Mouse (Mus musculus) adrenal gland, postnatal 25 days (tissue): Measurements from ENCODE around the gene Zc3hav1l. TPM values are rescaled to one million over a fixed set of nuclear protein-coding genes. Genes with fewer than 3 reads are reported as not detected.

Experiments used
- DNase-seq: peaks from one replicate; pipeline ENCODE4 v3.0.0; 2021; ENCODE audit warnings: mixed read lengths
- long read RNA-seq: library from polyadenylated mRNA; stranded (forward); transcript quantifications from one replicate; pipeline ENCODE4 v2.0.0, GENCODE M21; 2021
- total RNA-seq: library from RNA; stranded (reverse); gene quantifications from 2 replicates; pipeline ENCODE4 v1.2.3, GENCODE M21; 2021

Gene Zc3hav1l
- 4.9 TPM in 2 replicates for total RNA-seq
- long read RNA-seq, full-length matches to known transcripts, result 1 of 2 reads
- long read RNA-seq, partial matches to known transcripts, result 0 of 2 reads
- long read RNA-seq, other reads (novel, unspliced or antisense), result 1 of 2 reads

DNA sequence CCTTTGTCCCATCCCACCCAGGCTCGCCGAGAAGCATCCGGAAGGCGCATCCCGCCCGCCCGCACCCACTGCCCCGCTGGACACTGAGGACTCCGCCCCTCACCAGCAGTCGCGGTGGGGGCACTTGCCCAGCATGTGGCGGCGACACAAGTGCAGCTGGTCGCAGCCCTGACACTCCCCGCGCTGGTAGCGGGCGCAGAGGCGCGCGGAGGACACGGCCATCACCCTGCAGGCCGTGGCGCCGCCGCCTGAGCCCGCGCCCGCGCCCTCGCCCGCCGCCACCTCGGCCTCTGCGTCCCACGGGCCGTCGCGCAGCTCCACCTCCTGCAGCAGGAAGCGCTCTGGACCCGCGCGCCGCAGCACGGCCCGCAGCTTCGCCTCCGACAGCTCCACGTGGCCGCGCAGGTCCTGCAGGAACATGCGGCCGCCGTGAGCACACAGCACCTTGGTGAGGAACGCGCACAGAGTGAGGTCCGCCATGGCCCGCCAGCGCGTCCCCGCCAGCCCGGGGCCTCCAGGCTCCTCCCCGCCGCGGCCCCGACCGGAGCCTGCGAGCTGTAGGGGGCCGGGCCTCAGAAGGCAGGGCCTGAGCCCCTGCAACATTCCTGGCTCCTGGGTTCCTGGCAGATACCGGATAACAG, at the start of gene Zc3hav1l:
TSS of gene Zc3hav1l (minus strand) at position 499 of the 641 bp plus-strand sequence.
- peak; percentile 77 for DNase-seq

DNA sequence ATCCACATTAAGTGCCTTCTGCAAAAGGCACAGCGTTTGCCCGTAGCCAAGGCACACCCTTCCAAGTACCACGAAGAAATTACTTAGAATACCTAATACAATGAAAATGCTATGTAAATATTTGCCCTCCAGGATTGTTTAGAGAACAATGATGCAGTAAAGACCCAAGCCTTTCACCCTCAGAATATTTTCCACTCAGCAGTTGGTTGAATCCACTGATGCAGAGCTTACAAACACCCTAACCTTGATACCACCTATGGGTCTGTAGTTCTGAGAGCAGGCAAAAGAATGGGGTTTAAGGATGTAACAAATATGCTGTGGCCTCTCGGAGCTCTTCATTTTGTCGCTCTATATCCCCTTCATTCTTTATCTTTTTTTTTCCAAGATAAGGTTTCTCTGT, 48.8 kb upstream of the Zc3hav1l start:
- no peak for DNase-seq

DNA sequence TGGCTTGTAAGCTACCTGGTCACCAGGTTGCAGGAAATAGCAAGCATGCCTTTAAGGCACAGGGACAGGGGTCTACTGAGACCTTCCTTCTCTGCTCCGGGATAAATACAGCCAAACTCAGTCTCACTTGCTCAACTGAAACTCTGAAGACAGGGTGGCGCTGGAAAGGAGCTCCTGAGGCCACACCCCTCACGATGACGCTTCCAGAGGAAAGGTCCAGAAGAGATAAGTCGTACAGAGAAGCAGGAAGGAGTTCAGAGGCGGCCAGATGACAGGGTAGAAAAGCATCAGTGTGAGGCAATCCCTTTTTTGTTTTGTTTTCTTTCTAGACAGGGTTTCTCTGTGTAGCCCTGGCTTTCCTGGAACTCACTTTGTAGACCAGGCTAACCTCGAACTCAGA, 46.7 kb upstream of the Zc3hav1l start:
- peak; percentile 62 for DNase-seq

DNA sequence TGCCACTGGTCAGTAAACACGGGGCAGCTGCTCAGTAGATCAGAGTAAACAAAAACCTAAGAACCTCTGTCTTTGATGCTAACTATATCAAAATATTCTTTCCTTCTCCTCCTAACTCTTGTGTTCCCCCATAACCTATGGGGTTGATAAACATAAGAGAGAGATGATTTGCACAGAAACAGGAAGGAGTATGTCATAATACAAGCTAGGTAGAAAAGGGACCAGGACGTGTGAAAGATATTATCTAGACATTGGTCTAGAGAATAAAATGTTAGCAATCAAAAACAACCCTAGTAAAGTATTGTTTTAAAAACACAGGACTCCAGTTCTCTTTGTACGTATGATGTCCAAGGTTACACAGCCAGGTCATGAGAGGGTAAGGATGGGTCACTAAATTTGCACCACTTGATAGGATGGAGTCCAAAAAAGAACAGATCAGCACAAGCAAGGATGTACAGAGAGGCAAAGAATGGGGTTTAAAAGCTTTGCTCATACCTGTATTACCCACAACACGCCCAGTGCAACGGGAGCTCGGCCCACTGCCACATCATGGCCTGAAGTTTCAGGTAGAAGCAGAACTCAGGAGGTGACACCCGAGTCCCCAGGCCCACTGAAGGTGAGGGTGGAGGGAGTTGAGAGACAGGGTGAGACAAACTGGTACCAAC, 45.1 kb upstream of the Zc3hav1l start:
- DNase-seq, result no peak

DNA sequence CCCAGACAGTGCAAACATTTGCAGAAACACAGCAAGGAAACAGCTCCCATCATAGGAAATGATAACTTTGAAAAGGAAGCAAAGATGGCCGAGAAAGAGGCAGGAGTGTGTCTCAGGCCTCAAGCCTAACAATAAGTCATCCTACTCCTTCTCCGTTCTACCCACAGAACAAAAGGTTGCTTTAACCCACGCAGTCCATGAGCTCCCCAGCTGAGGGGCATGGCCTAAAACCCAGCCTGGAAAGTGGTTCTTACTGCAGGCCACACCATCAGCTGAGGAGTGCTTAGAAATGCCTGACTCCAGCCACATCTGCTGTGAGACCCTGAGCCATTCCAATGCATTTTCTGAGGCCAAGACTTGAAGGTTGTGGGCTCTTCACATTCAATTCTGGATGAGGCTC, 44.5 kb upstream of the Zc3hav1l start:
- no peak for DNase-seq

DNA sequence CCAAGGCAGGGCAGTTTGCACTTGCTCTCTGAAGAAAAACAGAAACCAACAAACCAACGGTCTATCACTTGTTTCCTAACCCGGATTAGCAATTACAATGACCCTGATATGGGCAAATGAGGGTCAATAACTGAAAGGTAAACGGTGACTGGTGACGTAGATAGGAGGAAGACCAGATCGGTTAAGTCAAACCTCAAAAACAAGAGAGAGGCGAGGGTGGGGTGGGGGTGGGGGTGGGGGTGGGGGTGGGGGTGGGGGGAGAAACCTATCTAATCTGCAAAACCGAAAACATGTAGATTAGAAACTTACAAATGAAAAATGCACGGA, 43.6 kb upstream of the Zc3hav1l start:
- no peak for DNase-seq

DNA sequence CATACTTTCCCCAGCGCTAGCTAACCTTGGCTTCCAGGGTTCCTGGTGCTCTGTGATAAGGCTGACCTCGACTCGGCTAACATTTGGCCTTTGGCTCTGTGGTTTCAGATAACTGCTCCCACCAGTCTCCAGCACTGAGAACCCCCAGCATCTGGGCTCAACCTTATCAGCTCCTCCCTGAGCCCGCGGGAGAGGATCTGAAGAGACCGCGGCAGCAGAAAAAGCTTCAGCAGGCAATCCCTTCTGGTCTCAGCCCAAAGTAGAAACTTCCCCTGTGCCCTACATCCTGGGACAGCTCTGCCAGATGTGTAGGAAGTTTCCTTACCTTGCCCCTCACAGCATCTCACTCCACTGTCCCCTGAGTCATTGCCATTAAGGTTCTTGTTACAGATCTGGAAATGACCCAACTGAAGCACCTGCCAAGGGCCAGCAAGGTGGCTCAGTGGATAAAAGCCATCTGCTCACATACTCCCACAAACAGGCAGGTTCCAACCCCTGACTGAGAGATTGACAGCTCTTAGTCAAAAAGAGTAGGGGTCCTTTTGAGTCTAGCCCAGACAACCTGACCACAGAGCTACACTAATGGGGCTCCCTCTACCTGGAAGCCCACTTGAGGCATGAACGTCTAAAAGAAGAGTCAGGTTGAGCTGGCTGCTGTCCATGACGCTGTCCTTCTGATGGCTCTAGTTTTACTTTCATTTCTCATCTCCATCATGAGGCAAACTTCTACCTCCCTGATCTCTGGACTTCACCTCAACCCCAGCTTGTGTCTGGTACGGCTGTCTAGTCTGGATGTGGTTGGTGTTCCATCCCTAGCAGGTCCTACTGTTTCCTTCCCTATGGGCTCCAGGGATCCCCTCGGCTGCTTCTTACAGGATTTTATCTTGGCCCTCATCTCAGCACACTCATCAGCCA, 42.9 kb upstream of the Zc3hav1l start:
- DNase-seq, result no peak

DNA sequence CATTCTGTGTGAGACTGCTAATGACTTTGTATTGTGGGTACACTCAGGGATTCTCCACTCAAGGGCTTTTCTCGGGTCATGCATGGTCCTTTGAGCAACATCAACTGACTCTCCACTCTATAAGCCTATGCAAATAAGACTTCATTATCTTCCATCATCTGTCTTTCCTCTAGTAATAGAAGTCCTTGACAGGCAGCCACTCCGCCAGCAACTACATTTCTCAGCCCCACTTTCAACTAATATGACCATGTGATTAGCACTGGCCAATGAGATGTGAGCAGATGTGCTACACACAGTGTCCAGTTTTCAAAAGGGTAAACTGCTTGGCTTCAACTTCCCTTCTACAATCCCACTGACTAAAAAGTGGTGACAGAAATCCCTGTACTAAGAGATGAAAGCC, 40.0 kb upstream of the Zc3hav1l start:
- DNase-seq, result no peak

DNA sequence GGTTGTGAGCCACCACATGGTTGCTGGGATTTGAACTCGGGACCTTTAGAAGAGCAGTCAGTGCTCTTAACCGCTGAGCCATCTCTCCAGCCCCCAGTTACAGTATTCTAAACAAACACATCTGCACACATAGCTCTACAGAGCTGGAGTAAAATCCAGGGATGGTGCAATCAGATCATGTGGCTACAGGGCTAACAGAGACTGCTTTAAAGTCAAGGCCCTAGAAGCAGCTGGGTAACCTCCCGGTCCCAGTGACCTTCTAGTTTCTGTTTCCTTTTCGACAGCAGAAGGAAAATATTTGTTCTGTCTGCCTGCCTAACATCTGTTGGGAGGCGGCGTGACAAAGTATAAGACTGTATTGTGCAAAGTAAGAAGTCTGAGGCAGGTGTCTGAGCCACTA, 38.9 kb upstream of the Zc3hav1l start:
- peak; percentile 27 for DNase-seq

DNA sequence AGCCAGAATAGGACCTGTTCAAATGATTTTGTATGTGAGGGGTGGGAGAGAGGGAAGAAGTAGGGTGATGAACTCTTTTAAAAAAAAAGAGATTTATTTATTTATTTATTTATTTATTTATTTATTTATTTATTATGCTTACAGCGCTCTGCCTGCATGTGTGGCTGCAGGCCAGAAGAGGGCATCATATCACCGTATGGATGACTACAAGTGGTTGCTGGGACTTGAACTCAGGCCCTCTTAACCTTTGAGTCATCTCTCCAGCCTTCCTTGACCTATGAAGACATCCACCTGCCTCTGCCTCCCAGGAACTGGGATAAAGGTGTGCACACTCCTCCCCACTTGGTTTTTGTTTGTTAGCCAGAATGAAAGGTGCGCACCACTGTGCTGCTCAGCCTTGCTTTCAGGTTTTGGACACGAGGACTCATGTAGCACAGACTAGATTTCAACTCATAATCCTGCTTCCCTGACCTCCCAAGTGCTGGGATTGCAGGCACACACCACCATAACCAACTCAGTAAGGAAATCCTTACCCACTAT, 38.2 kb upstream of the Zc3hav1l start:
- no peak for DNase-seq

DNA sequence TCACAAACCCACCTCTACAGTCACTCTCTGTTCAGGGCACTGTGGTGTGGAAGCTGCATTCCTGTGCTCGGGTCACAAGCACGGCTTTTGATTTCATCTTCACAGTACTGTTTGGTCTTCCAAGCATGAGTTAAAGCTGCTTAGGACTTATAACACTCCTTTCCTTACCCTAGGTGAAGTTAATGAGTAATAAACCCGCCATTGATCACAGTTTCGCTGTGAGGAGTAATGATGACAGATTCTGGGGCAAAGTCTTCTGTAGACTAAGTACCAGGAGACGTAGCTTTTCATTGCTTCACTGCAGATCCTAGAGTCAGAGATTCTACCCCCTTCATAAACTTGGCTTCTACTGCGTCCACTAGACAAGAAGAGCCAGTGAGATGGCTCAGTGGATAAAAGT, 36.2 kb upstream of the Zc3hav1l start:
- DNase-seq, result no peak

DNA sequence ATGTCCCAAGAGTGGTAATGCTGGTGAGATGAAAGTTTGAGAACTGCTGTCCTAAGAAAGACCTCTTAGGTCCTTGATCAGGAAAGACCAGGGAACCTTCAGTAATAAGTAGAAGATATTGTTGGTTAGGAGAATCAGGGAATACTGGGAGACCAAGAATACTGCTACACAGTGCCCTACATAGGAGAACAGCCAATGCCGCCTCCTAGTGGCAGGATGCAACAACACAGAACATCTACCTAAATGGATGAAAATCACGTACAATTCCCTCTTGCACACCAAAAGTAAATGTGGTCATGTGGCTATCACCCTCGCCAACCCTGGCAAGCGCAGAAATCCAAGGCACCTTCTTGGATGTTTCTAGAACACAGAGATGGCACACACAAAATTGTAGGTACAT, 27.5 kb upstream of the Zc3hav1l start:
- peak; percentile 21 for DNase-seq

DNA sequence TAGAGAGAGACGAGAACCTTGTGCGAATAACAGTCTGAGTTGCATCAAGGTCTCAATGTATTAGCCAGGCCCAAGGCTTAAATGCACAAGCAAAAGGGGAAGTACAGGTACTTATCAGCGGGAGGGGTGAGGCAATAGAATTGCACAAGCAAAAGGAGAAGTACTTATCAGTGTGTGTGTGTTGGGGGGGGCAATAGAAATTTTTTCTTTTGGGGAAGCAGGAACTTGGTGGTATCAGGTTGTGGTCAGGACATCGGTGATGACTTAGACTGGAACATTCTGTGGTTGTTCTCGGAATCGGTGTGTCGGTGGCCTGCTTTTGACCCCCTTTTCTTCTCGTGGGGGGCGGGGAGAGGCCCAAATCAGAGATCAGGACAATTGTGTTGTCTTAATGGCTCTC, 21.6 kb upstream of the Zc3hav1l start:
- DNase-seq, result no peak

DNA sequence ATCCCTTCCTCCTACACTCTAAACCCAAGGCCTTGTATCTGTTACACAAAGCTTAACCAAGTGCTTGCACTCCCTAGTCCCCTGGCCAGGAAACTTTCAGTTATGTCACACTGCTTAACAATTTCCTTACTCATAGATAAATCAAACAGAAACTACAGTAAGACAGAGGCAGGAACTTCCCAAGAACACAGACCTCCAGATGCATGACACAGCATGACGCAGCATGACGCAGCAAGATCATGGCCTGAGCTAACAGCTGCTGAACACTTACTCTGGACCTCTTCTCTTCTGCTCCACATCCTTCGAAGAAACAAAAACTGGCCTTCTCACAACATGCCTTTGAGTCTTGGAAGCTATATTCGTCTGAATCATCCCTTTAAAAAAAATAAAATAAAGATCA, 17.0 kb upstream of the Zc3hav1l start:
- DNase-seq, result no peak

DNA sequence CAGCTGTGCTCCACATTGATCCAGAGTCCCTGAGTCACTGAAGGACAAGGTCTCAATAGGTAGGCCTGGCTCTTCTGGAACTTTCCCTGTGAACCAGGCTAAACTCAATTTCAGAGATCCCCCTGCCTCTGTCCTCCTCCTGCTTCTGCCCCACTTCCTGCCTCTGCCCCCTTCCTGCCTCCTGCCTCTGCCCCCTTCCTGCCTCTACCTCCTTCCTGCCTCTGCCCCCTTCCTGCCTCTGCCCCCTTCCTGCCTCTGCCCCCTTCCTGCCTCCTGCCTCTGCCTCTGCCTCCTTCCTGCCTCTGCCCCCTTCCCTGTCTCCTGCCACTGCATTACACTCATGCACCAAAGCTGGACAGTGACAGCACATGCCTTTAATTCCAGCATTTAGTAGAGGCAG, 10.7 kb upstream of the Zc3hav1l start:
- no peak for DNase-seq

DNA sequence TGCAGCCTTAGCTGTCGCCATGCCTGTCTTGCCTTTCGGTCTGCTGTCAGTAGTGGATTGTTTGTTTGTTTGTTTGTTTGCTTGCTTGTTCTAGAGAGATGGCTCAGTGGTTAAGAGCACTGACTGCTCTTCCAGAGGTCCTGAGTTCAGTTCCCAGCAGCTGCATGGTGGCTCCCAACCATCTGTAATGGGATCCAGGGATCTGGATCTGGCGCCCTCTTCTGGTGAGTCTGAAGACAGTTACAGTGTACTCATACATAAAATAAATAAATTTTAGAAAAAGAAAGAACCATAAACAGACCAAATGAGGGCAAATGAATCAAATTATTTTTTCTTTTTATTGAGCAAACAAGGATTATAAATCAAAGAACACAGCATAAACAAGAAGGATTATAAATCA, 5.9 kb upstream of the Zc3hav1l start:
- no peak for DNase-seq

DNA sequence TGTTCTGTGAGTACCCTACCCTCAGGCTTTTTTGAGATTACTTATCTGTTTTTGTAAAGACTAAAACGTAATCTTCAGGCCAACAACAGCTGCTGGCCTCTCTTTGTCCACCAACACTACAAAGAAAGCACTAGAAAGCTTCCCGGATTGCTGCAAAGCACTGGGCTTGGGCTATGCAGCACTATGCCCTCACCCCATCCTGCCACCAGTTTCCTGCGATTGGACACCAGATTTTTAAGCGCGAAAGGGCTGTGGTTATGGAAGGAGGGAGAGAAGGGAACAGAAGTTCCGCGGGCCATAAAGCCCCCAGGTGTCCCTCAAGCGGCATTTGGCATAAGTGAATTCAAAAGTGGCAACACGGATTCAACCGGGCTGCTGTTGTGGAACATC, 818 bp downstream of the Zc3hav1l start:
- peak; percentile 2 for DNase-seq

DNA sequence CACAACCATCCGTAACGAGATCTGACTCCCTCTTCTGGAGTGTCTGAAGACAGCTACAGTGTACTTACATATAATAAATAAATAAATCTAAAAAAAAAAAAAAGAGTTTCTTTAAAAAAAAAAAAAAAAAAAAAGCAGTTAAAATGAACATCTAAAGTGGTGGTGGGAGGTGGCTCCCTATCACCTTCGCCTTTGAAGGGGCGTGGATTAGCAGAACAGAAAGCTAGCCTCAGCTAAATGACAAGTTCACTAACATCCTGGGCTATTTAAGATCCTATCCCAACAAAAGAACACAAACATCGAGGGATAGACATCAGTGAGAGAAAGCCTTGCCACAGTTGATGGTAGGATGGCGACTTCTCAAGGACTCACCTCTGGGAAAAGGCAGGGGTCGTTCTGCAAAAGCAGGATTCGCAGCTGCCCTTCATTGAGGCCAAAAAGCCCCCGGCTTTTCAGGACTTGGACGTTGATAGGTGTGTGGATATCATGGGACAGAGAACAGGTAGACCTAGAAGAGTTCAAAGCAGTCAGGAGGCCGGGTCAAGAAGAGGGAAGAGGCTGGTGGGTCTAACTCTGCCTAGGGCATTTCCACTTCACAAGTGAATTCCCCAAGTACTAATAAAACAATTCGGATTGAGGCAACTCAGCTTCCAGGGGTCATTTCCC, 1.3 kb downstream of the Zc3hav1l start:
- no peak for DNase-seq

DNA sequence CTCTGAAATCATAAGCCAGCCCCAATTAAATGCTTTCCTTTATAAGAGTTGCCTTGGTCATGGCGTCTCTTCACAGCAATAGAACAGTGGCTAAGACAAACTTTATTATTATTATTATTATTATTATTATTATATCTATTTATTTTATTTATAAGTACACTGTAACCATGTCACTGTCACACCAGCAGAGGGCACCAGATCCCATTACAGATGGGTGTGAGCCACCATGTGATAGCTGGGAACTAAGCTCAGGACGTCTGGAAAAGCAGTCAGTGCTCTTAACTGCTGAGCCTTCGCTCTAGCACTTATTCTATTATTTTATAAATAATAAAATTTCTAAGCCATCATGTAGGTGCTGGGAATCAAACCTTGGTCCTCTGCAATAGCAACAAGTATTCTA, 5.4 kb downstream of the Zc3hav1l start:
- no peak for DNase-seq

DNA sequence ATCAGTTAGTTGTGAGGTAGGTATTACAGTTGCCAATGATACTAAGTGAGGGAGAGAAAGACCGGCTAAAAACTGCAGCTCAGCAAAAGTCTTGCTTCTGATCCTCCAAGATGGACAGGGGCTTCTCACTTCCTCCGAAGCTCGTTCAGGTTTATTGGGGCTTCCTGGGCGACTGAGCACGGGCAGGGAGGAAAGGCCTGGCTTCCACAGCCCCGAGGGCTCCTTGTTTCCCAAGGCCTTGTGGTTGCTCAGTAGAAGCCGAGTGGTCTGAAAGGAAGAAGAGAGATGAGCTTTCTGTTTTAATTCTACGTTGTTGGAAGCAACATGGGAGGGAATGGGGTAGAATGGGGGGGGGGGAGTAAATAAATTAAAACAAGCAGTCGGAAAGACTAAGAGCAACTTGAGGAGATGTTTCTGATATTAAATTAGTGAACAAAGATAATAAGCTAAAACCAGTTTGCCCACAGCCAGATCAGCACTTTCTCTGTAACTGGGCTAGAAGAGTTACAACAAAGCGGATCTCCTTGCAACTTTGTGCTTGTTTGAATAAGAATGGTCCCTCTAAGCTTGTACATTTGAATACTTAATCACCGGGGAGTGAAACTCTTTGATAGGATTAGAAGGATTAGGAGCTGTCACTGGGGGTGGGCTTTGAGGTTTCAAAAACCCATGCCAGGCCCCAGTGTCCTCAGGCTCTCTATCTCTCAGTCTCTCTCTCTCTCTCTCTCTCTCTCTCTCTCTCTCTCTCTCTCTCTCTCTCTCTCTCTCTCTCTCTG, 6.0 kb downstream of the Zc3hav1l start:
- no peak for DNase-seq

DNA sequence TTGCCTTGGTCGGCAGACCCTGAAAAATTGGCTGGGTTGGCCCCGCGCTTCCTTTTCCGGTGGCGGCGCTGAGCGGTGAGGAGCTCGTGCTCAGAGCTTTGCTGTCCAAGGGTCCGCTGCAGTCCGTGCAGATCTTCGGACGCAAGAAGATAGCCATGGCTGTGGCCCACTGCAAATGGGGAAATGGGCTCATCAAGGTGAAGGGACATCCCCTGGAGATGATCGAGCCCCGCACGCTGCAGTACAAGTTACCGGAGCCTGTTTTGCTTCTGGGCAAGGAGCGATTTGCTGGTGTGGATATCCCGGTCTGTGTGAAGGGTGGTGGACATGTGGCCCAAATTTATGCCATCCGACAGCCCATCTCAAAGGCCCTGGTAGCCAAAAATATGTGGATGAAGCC, 14.6 kb downstream of the Zc3hav1l start:
- no peak for DNase-seq

DNA sequence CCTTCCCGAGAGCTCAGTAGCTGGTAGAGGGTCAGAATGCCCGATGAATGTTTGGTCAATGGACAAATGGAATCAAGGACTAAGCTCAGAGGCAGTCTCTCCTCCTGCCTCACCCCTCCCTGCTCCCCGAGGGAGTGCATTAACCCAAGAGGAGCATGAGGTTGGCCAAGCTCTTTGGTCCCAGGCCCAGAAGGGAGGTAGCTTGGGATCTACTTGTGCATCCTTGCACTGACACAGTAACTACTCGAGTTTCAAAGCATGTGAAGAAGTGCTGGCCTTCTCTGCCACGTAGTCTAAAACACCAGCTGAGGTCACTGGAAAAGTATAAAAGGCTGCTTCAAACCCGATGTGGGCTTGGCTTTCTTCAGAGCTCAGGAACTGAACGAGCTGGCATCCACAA, 34.6 kb downstream of the Zc3hav1l start:
- no peak for DNase-seq
